In the genomic region with DNA sequence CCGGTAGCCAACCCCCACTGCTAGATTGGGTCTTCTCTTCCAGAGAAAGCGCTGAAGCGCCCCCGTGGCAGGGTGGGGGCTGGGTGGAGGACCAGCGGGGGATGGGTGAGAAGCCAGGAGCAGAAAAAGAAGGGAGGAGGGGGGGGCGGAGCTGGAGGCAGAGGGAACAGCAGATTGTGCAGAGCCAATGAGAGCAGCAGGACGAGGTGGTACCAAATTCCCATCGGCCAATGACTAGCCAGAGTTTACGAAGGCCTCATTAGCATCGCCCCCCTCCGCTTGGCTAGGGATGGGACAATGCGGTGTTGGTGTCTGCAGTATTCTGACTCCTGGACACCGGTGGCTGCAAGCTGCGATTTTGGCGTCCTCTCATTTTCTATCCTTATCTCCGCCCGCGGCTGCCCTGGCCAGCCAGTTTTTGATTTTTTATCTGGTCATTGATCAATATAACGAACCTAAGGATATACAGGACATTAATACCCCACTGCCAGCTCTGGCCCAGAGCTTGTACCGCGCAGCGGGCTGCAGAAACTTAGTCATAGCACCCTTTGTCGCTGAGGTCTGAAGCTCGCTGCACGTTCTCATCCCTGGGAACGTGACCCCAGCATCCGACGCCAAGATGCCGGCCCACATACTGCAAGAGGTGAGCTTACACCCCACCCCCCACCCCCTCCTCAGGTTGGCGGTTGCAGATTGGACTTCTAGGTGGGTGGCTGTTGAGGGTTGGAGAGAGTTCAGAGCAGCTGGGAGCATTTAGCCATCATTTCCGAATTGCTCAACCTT, we compare ENCODE assay signal across 8 mouse cellular contexts. TPM values are rescaled to one million over a fixed set of nuclear protein-coding genes. Genes with fewer than 3 reads are reported as not detected.
A peak's percentile ranks its signal among the peaks of the same experiment; 100 is the strongest.
DNase-seq lines count a peak whose midpoint lies in the region; ATAC-seq lines count a peak whose summit lies in the region.

No protein-coding gene starts in this region.

- peaks cover 56% of the 10 kb centered on the region for H3K4me1 ChIP-seq in intestine, embryonic 15.5 days (replicated peaks)

- DNase-seq in adrenal gland, adult 2 months, result peak; percentile 95
- DNase-seq in embryo, embryonic 11 days, result peak; percentile 98
- DNase-seq in gastrocnemius, postnatal 25 days, result peak; percentile 90
- DNase-seq in left cerebral cortex, postnatal 14 days (ENCODE audit: low spot score in 2 of 2), result peak; percentile 95 to 98
- DNase-seq in right cerebral cortex, postnatal 25 days, result peak; percentile 92
- DNase-seq in urinary bladder, postnatal 36 days (ENCODE audit: low spot score in 2 of 2), result peak; percentile 86 to 87

- H3K9ac ChIP-seq in intestine, embryonic 15.5 days, result peak overlapping the region; percentile 86

- H3K9me3 ChIP-seq in intestine, embryonic 15.5 days, result no peaks in the 10 kb centered on the region

- peak overlapping the region; percentile 75 for H3K4me3 ChIP-seq in intestine, embryonic 15.5 days (replicated peaks)

- peak; percentile 93 for ATAC-seq in intestine, embryonic 15.5 days
- ATAC-seq in megakaryocyte-erythroid progenitor cell, adult 5-6 weeks (replicated peaks; ENCODE audit: low FRiP score, low TSS enrichment, poor library complexity, severe bottlenecking), result peak; percentile 86

- H3K27ac ChIP-seq in intestine, embryonic 15.5 days, result peak overlapping the region; percentile 98

- intact Hi-C loops in left cerebral cortex, postnatal 14 days (cut with DNase I), result loop anchor here (1.0 kb wide), 1 partner anchor 27 kb away; no protein-coding TSS in a partner anchor

- H3K4me2 ChIP-seq in intestine, embryonic 15.5 days (replicated peaks), result peak overlapping the region; percentile 87

- no peaks in the 10 kb centered on the region for H3K27me3 ChIP-seq in intestine, embryonic 15.5 days (replicated peaks)

- under 1% methylated on average over 30 of the region's 31 CpGs for WGBS in intestine, embryonic 15.5 days

- H3K36me3 ChIP-seq in intestine, embryonic 15.5 days, result peaks cover 7% of the 10 kb centered on the region; the same call in 1 of the 2 replicates

RNA-seq across cellular contexts. Expression of gene Scd2, which starts 0.5 kb away (rescaled TPM):
- total RNA-seq in adrenal gland, adult 2 months (2021), result 1,000 to 10,000 TPM in 1 of 2 experiments, 100 to 1,000 TPM in 1; 845 to 1,065 TPM
- polyA plus RNA-seq in adrenal gland, adult 2 months (2012; rRNA removed), result 432 and 748 TPM in 2 replicates
- 10 to 100 TPM; 11.8 to 12.5 TPM for total RNA-seq in gastrocnemius, postnatal 25 days (2021)
- 417 and 432 TPM in 2 replicates for polyA plus RNA-seq in intestine, embryonic 15.5 days (2015; fragmentation: Nextera tagmentation; extraction: Ambion mirVana)
- 100 to 1,000 TPM; 555 to 608 TPM for total RNA-seq in left cerebral cortex, postnatal 14 days (2021)
- 56.2 and 62.2 TPM in 2 replicates for total RNA-seq in megakaryocyte-erythroid progenitor cell, adult 5-6 weeks (2014; fragmentation: Nextera tagmentation)
- 71.9 and 90.7 TPM in 2 replicates for total RNA-seq in megakaryocyte-erythroid progenitor cell, adult 5-6 weeks (2017)

RNA-seq across cellular contexts. Expression of gene Scd4, which starts 38.9 kb away (rescaled TPM):
- 1 to 10 TPM; 5.4 to 9.3 TPM for total RNA-seq in adrenal gland, adult 2 months (2021)
- 0.19 and 0.29 TPM in 2 replicates for polyA plus RNA-seq in adrenal gland, adult 2 months (2012; rRNA removed)
- under 1 TPM; 0.15 to 0.16 TPM for total RNA-seq in gastrocnemius, postnatal 25 days (2021)
- 0.10 and 0.19 TPM in 2 replicates for polyA plus RNA-seq in intestine, embryonic 15.5 days (2015; fragmentation: Nextera tagmentation; extraction: Ambion mirVana)
- 1 to 10 TPM; 1.9 to 2.1 TPM for total RNA-seq in left cerebral cortex, postnatal 14 days (2021)
- total RNA-seq in megakaryocyte-erythroid progenitor cell, adult 5-6 weeks (2014; fragmentation: Nextera tagmentation), result 0.69 and 2.1 TPM in 2 replicates
- total RNA-seq in megakaryocyte-erythroid progenitor cell, adult 5-6 weeks (2017), result 0.38 TPM in 1 of 2 replicates, not detected in the other

Comparison
In these comparisons a context has a peak if more than half of its experiments do, and no peak if none do; other contexts are left out.
1. Peak in every context shown above with its lines: DNase-seq, ATAC-seq, H3K4me3 ChIP-seq and H3K27ac ChIP-seq.
2. RNA of gene Scd2, which starts 0.5 kb away (total RNA-seq): 845 to 1,065 TPM in adrenal gland, adult 2 months and 555 to 608 TPM in left cerebral cortex, postnatal 14 days; 56.2 to 90.7 TPM in megakaryocyte-erythroid progenitor cell, adult 5-6 weeks and 11.8 to 12.5 TPM in gastrocnemius, postnatal 25 days; every median in the first group is over 4 times any median in the second.